Mouse (Mus musculus): ENCODE results near the gene Gm49673. TPM values are rescaled to one million over a fixed set of nuclear protein-coding genes. Genes with fewer than 3 reads are reported as not detected.
"Not testable (repeated sequence)": the region's sequence is repeated elsewhere in the genome, so short reads cannot be mapped to it uniquely, and the experiment has no call there.

Gm49673 gene
- polyA plus RNA-seq, 1 experiment from 2014 or later: not detected

DNA sequence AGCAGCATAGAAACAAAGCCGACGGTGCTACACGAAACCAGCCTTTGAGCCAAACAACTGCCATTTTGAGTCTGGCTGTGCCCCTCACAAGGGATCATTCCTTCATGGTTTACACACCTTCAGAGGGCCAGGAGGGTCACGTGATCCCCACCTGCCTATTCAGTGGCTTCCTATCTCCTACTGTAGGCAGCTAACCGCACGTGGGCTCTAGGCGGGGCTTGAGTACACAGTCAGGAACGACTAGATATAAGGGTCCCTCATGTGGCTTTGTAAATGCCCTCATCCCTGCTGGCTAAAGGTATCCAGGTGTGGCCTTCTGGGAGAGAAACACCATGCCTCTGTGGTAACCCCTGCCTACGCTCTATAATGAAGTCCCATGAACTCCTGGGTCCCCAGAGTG, 18.0 kb downstream of the Gm49673 start:
- not testable (repeated sequence) for H3K4me3 ChIP-seq (ENCODE audit: control insufficient read depth in 1 of 2, insufficient read depth in 1 of 2, low read depth in 1 of 2, low read length in 2 of 2); H3K36me3 ChIP-seq (ENCODE audit: control insufficient read depth, insufficient read depth, low read length); H3K4me1 ChIP-seq (ENCODE audit: control insufficient read depth in 2 of 2, insufficient read depth in 2 of 2, low read length in 2 of 2); H3K9me3 ChIP-seq (ENCODE audit: control insufficient read depth, low read length); H3K4me2 ChIP-seq (ENCODE audit: low read length); H3K9ac ChIP-seq (ENCODE audit: low read length); ATAC-seq (ENCODE audit: insufficient number of reproducible peaks, insufficient read depth, low FRiP score, low read depth); H3K27me3 ChIP-seq (ENCODE audit: control insufficient read depth, insufficient read depth, low read length); H3K27ac ChIP-seq (replicated peaks in 1 of 2; ENCODE audit: control insufficient read depth in 1 of 2, insufficient read depth in 1 of 2, low read depth in 2 of 2, low read length in 2 of 2)
- WGBS: 86% methylated on average over 9 of the region's 9 CpGs

DNA sequence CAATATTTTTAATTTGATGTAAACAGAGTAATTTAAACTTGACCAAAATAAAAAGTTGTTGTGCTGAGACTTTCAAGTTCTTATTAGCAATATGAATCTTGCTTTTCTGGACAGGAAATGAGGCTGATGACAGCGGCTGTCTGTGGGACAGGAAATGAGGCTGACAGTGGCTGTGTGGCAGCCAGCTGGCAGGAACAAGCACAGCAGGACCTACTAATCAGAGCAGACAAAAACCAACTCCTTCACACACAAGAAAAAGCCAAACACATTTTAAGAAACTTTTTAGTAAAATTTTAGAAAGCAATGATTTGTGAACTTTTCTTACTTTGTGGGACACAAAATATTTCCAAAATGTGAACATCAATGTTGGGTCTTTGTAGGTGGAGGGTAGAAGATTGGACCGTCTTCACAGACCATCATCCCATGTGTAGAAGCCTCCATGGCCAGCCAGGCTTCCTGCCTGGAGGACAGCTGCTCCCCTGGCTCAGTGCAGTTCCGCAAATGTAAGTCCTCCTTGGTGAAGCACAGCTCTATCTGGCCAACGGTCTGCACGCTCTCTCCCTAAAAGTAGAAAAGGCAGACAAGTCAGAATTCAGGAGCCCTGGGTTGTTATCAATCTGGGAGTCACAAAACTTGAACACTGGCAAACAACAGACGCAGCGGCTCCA, 19.1 kb downstream of the Gm49673 start:
- H3K27ac ChIP-seq (replicated peaks in 1 of 2; ENCODE audit: control insufficient read depth in 1 of 2, insufficient read depth in 1 of 2, low read depth in 2 of 2, low read length in 2 of 2); H3K9me3 ChIP-seq (ENCODE audit: control insufficient read depth, low read length); H3K4me3 ChIP-seq (ENCODE audit: control insufficient read depth in 1 of 2, insufficient read depth in 1 of 2, low read depth in 1 of 2, low read length in 2 of 2); H3K36me3 ChIP-seq (ENCODE audit: control insufficient read depth, insufficient read depth, low read length); H3K9ac ChIP-seq (ENCODE audit: low read length); H3K4me2 ChIP-seq (ENCODE audit: low read length); H3K27me3 ChIP-seq (ENCODE audit: control insufficient read depth, insufficient read depth, low read length); H3K4me1 ChIP-seq (ENCODE audit: control insufficient read depth in 2 of 2, insufficient read depth in 2 of 2, low read length in 2 of 2); ATAC-seq (ENCODE audit: insufficient number of reproducible peaks, insufficient read depth, low FRiP score, low read depth): not testable (repeated sequence)
- 88% methylated on average over 1 of the region's 7 CpGs for WGBS

GRCm38 (mm10) chr17:8124586-8124985, 23.0 kb downstream of the Gm49673 start:
- not testable (repeated sequence) for H3K27me3 ChIP-seq (ENCODE audit: control insufficient read depth, insufficient read depth, low read length); H3K4me3 ChIP-seq (ENCODE audit: control insufficient read depth in 1 of 2, insufficient read depth in 1 of 2, low read depth in 1 of 2, low read length in 2 of 2); H3K4me2 ChIP-seq (ENCODE audit: low read length); H3K9me3 ChIP-seq (ENCODE audit: control insufficient read depth, low read length); H3K36me3 ChIP-seq (ENCODE audit: control insufficient read depth, insufficient read depth, low read length); H3K9ac ChIP-seq (ENCODE audit: low read length); H3K4me1 ChIP-seq (ENCODE audit: control insufficient read depth in 2 of 2, insufficient read depth in 2 of 2, low read length in 2 of 2); ATAC-seq (ENCODE audit: insufficient number of reproducible peaks, insufficient read depth, low FRiP score, low read depth); H3K27ac ChIP-seq (replicated peaks in 1 of 2; ENCODE audit: control insufficient read depth in 1 of 2, insufficient read depth in 1 of 2, low read depth in 2 of 2, low read length in 2 of 2)
- WGBS: 95% methylated on average over 2 of the region's 6 CpGs

- H3K4me3 ChIP-seq (ENCODE audit: control insufficient read depth in 1 of 2, insufficient read depth in 1 of 2, low read depth in 1 of 2, low read length in 2 of 2); H3K4me2 ChIP-seq (ENCODE audit: low read length); H3K9ac ChIP-seq (ENCODE audit: low read length); H3K4me1 ChIP-seq (ENCODE audit: control insufficient read depth in 2 of 2, insufficient read depth in 2 of 2, low read length in 2 of 2); H3K36me3 ChIP-seq (ENCODE audit: control insufficient read depth, insufficient read depth, low read length); H3K9me3 ChIP-seq (ENCODE audit: control insufficient read depth, low read length); H3K27ac ChIP-seq (replicated peaks in 1 of 2; ENCODE audit: control insufficient read depth in 1 of 2, insufficient read depth in 1 of 2, low read depth in 2 of 2, low read length in 2 of 2); H3K27me3 ChIP-seq (ENCODE audit: control insufficient read depth, insufficient read depth, low read length): not testable (repeated sequence)
- WGBS: no CpG with 5 or more reads among the region's 3 CpGs
- ATAC-seq (ENCODE audit: insufficient number of reproducible peaks, insufficient read depth, low FRiP score, low read depth): 0 out of 2 replicates have a peak, but pooled peaks have one; percentile 47
Measured at GRCm38 (mm10) chr17:8122974-8123373, 24.6 kb downstream of the Gm49673 start.

GRCm38 (mm10) chr17:8116928-8117327, 30.7 kb downstream of the Gm49673 start:
- not testable (repeated sequence) for H3K27me3 ChIP-seq (ENCODE audit: control insufficient read depth, insufficient read depth, low read length)

DNA sequence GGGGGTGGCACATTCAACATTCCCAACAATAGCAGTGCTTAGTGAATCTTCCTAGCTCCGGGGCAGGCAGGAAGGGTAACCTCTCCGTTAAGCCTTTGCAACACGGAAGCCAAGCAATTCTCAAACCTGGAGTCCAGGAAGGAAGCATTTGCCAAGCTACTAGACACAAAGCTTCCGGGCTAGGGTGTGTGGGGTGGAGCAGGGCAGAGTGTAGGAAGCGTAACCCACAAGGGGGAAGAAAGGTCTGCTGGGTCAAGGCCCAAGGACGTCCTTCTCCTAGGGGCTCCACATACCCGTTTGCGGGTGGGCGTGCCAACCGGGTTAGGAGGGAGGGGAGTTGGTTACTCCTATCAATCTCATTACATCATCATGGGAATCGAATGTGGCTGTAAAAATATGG, 31.2 kb downstream of the Gm49673 start:
- H3K9me3 ChIP-seq (ENCODE audit: control insufficient read depth, low read length); H3K4me3 ChIP-seq (ENCODE audit: control insufficient read depth in 1 of 2, insufficient read depth in 1 of 2, low read depth in 1 of 2, low read length in 2 of 2); H3K9ac ChIP-seq (ENCODE audit: low read length); H3K36me3 ChIP-seq (ENCODE audit: control insufficient read depth, insufficient read depth, low read length); H3K27ac ChIP-seq (replicated peaks in 1 of 2; ENCODE audit: control insufficient read depth in 1 of 2, insufficient read depth in 1 of 2, low read depth in 2 of 2, low read length in 2 of 2); H3K4me1 ChIP-seq (ENCODE audit: control insufficient read depth in 2 of 2, insufficient read depth in 2 of 2, low read length in 2 of 2); H3K4me2 ChIP-seq (ENCODE audit: low read length); ATAC-seq (ENCODE audit: insufficient number of reproducible peaks, insufficient read depth, low FRiP score, low read depth); H3K27me3 ChIP-seq (ENCODE audit: control insufficient read depth, insufficient read depth, low read length): not testable (repeated sequence)
- WGBS: 72% methylated on average over 6 of the region's 11 CpGs

More at GRCm38 (mm10) chr17:8116928-8117327, 30.7 kb downstream of the Gm49673 start:
- H3K36me3 ChIP-seq (ENCODE audit: control insufficient read depth, insufficient read depth, low read length); H3K9ac ChIP-seq (ENCODE audit: low read length); H3K9me3 ChIP-seq (ENCODE audit: control insufficient read depth, low read length); H3K4me1 ChIP-seq (ENCODE audit: control insufficient read depth in 2 of 2, insufficient read depth in 2 of 2, low read length in 2 of 2); ATAC-seq (ENCODE audit: insufficient number of reproducible peaks, insufficient read depth, low FRiP score, low read depth); H3K4me3 ChIP-seq (ENCODE audit: control insufficient read depth in 1 of 2, insufficient read depth in 1 of 2, low read depth in 1 of 2, low read length in 2 of 2); H3K27ac ChIP-seq (replicated peaks in 1 of 2; ENCODE audit: control insufficient read depth in 1 of 2, insufficient read depth in 1 of 2, low read depth in 2 of 2, low read length in 2 of 2); H3K4me2 ChIP-seq (ENCODE audit: low read length): not testable (repeated sequence)
- WGBS: no CpG with 5 or more reads among the region's 6 CpGs

DNA sequence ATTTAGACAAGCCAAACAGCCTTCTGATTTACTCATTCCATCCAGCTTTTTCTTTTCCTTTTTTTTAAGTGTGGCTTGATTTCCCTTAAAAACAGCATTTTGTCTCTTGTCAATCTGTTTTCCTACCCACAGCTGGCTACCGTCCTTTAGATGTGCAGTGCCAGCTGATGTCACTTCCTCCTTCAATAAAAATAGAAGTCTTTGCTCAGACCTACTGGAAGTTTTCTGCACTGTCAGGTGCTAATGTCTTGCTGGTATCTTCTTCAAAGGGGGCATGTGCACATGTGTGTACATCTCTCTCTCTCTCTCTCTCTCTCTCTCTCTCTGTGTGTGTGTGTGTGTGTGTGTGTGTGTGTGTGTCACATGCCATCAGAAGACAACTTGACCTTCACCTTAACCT, 35.4 kb downstream of the Gm49673 start:
- not testable (repeated sequence) for H3K27me3 ChIP-seq (ENCODE audit: control insufficient read depth, insufficient read depth, low read length); H3K27ac ChIP-seq (replicated peaks in 1 of 2; ENCODE audit: control insufficient read depth in 1 of 2, insufficient read depth in 1 of 2, low read depth in 2 of 2, low read length in 2 of 2); ATAC-seq (ENCODE audit: insufficient number of reproducible peaks, insufficient read depth, low FRiP score, low read depth); H3K4me1 ChIP-seq (ENCODE audit: control insufficient read depth in 2 of 2, insufficient read depth in 2 of 2, low read length in 2 of 2); H3K4me2 ChIP-seq (ENCODE audit: low read length); H3K4me3 ChIP-seq (ENCODE audit: control insufficient read depth in 1 of 2, insufficient read depth in 1 of 2, low read depth in 1 of 2, low read length in 2 of 2); H3K9me3 ChIP-seq (ENCODE audit: control insufficient read depth, low read length); H3K36me3 ChIP-seq (ENCODE audit: control insufficient read depth, insufficient read depth, low read length); H3K9ac ChIP-seq (ENCODE audit: low read length)
- no CpG with 5 or more reads among the region's 1 CpGs for WGBS

- not testable (repeated sequence) for H3K27me3 ChIP-seq (ENCODE audit: control insufficient read depth, insufficient read depth, low read length); H3K4me2 ChIP-seq (ENCODE audit: low read length); H3K4me3 ChIP-seq (ENCODE audit: control insufficient read depth in 1 of 2, insufficient read depth in 1 of 2, low read depth in 1 of 2, low read length in 2 of 2); H3K36me3 ChIP-seq (ENCODE audit: control insufficient read depth, insufficient read depth, low read length); ATAC-seq (ENCODE audit: insufficient number of reproducible peaks, insufficient read depth, low FRiP score, low read depth); H3K9me3 ChIP-seq (ENCODE audit: control insufficient read depth, low read length); H3K4me1 ChIP-seq (ENCODE audit: control insufficient read depth in 2 of 2, insufficient read depth in 2 of 2, low read length in 2 of 2); H3K9ac ChIP-seq (ENCODE audit: low read length); H3K27ac ChIP-seq (replicated peaks in 1 of 2; ENCODE audit: control insufficient read depth in 1 of 2, insufficient read depth in 1 of 2, low read depth in 2 of 2, low read length in 2 of 2)
- 58% methylated on average over 2 of the region's 6 CpGs for WGBS
Measured at GRCm38 (mm10) chr17:8101297-8101609, 46.3 kb downstream of the Gm49673 start.

Measured in heart, embryonic 14.5 days (tissue).